Mouse (Mus musculus) liver, embryonic 14.5 days (tissue): Measurements from ENCODE around the gene Cyp2j12.

Source experiments
- CTCF ChIP-seq: IDR thresholded peaks from 2 replicates; pipeline ENCODE4 v1.5.1; 2016; ENCODE audit warnings: antibody characterized with exemption, low read depth, control low read depth
- EP300 ChIP-seq: IDR thresholded peaks from 2 replicates; pipeline ENCODE4 v1.6.1; 2016; ENCODE audit warnings: antibody characterized with exemption, low read depth

DNA sequence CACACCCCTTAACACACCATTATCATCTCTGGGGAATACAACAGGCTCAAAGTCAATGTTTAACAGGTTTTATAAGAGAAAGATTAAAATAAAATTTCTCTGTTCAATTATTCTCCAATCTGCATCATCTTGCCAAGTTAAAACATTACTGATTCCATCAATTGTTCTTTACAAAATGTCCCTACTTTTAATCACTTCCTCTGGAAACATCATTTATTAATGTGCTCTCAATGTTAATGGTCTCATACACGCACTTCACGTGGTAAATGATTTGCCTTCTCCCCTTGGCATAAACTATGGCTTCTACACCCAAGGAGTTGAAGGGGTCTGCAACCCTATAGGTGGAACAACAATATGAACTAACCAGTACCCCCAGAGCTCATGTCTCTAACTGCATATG, 80.8 kb downstream of the Cyp2j12 start:
- no peak for TF ChIP-seq CTCF
- TF ChIP-seq EP300, result no peak
